Mouse (Mus musculus) lung, postnatal 4 days (tissue): Measurements from ENCODE around the gene Sh2d4b.

Experiments used
- DNase-seq, 2 experiments: peaks; one replicate each; pipeline ENCODE4 v3.0.0; 2021

Sh2d4b gene

GRCm38 (mm10) chr14:40893196-40893595 lies at the start of gene Sh2d4b:
TSS of gene Sh2d4b (minus strand) at chr14:40893266.
- DNase-seq = no peak

GRCm38 (mm10) chr14:40942429-40942828 lies 49.4 kb upstream of the Sh2d4b start:
- DNase-seq = no peak

GRCm38 (mm10) chr14:40938380-40938987 lies 45.4 kb upstream of the Sh2d4b start:
- no peak for DNase-seq

- DNase-seq = no peak
Observed at GRCm38 (mm10) chr14:40937052-40937451, 44.0 kb upstream of the Sh2d4b start.

- DNase-seq = no peak
Observed at GRCm38 (mm10) chr14:40935481-40935880, 42.4 kb upstream of the Sh2d4b start.

GRCm38 (mm10) chr14:40935054-40935453 lies 42.0 kb upstream of the Sh2d4b start:
- no peak for DNase-seq

- DNase-seq = no peak
Observed at GRCm38 (mm10) chr14:40933328-40933727, 40.3 kb upstream of the Sh2d4b start.

GRCm38 (mm10) chr14:40932225-40932624 lies 39.2 kb upstream of the Sh2d4b start:
- DNase-seq = no peak

- DNase-seq = peak in 1 of 2 experiments; percentile 35
Observed at GRCm38 (mm10) chr14:40931115-40931829, 38.2 kb upstream of the Sh2d4b start.

- no peak for DNase-seq
Observed at GRCm38 (mm10) chr14:40929943-40930342, 36.9 kb upstream of the Sh2d4b start.

GRCm38 (mm10) chr14:40928897-40929296 lies 35.8 kb upstream of the Sh2d4b start:
- no peak for DNase-seq

- no peak for DNase-seq
Observed at GRCm38 (mm10) chr14:40927041-40927440, 34.0 kb upstream of the Sh2d4b start.

- peak; percentile 51 to 57 for DNase-seq
Observed at GRCm38 (mm10) chr14:40924378-40925113, 31.5 kb upstream of the Sh2d4b start.

GRCm38 (mm10) chr14:40921241-40921640 lies 28.2 kb upstream of the Sh2d4b start:
- no peak for DNase-seq

GRCm38 (mm10) chr14:40919521-40919920 lies 26.5 kb upstream of the Sh2d4b start:
- no peak for DNase-seq

- no peak for DNase-seq
Observed at GRCm38 (mm10) chr14:40918477-40918876, 25.4 kb upstream of the Sh2d4b start.

- DNase-seq = peak; percentile 84 to 94
Observed at GRCm38 (mm10) chr14:40917632-40918031, 24.6 kb upstream of the Sh2d4b start.

- DNase-seq = no peak
Observed at GRCm38 (mm10) chr14:40916667-40917066, 23.6 kb upstream of the Sh2d4b start.

- DNase-seq = no peak
Observed at GRCm38 (mm10) chr14:40915838-40916237, 22.8 kb upstream of the Sh2d4b start.

- DNase-seq = no peak
Observed at GRCm38 (mm10) chr14:40914701-40915100, 21.6 kb upstream of the Sh2d4b start.

- DNase-seq = no peak
Observed at GRCm38 (mm10) chr14:40913709-40914108, 20.6 kb upstream of the Sh2d4b start.

- DNase-seq = no peak
Observed at GRCm38 (mm10) chr14:40911529-40911928, 18.5 kb upstream of the Sh2d4b start.

GRCm38 (mm10) chr14:40908763-40909162 lies 15.7 kb upstream of the Sh2d4b start:
- DNase-seq = no peak

GRCm38 (mm10) chr14:40906770-40907169 lies 13.7 kb upstream of the Sh2d4b start:
- DNase-seq = no peak
